Mouse (Mus musculus) regulatory T cell (primary cell): Measurements from ENCODE around the gene Ccdc24.

Experiments used
- in situ Hi-C: fragments of 300-600 bp; cut with MboI, MseI; formaldehyde crosslinking; loops from one replicate; pipeline ENCODE4 v1.15.1; 2025; ENCODE audit warnings: high pct_unique_total_duplicates

The Ccdc24 gene

GRCm38 (mm10) chr4:117891738-117892161 is 19.4 kb upstream of the Ccdc24 start, which contains the start of gene Dph2:
TSS of gene Dph2 (minus strand) at chr4:117892032.
- in situ Hi-C loops, result no loop called here

- in situ Hi-C loops, result no loop called here
Measured at GRCm38 (mm10) chr4:117890750-117891149, 18.4 kb upstream of the Ccdc24 start.

GRCm38 (mm10) chr4:117890031-117890430 is 17.7 kb upstream of the Ccdc24 start:
- in situ Hi-C loops, result no loop called here

- in situ Hi-C loops, result no loop called here
Measured at GRCm38 (mm10) chr4:117889471-117889870, 17.1 kb upstream of the Ccdc24 start.

GRCm38 (mm10) chr4:117887920-117888319 is 15.6 kb upstream of the Ccdc24 start:
- in situ Hi-C loops, result no loop called here

GRCm38 (mm10) chr4:117887133-117887532 is 14.8 kb upstream of the Ccdc24 start, which contains the start of gene Atp6v0b:
TSS of gene Atp6v0b (minus strand) at chr4:117887333.
- in situ Hi-C loops, result no loop called here

GRCm38 (mm10) chr4:117886644-117887043 is 14.3 kb upstream of the Ccdc24 start:
- in situ Hi-C loops, result no loop called here

GRCm38 (mm10) chr4:117885994-117886393 is 13.6 kb upstream of the Ccdc24 start:
- in situ Hi-C loops, result no loop called here

GRCm38 (mm10) chr4:117885093-117885492 is 12.7 kb upstream of the Ccdc24 start:
- in situ Hi-C loops, result no loop called here

GRCm38 (mm10) chr4:117884146-117884545 is 11.8 kb upstream of the Ccdc24 start:
- in situ Hi-C loops, result no loop called here

GRCm38 (mm10) chr4:117882701-117883691 is 10.6 kb upstream of the Ccdc24 start, which contains the start of gene B4galt2:
TSS of gene B4galt2 (minus strand) at chr4:117883487.
- in situ Hi-C loops, result no loop called here

GRCm38 (mm10) chr4:117878703-117879102 is 6.3 kb upstream of the Ccdc24 start:
- in situ Hi-C loops, result no loop called here

GRCm38 (mm10) chr4:117878301-117878700 is 5.9 kb upstream of the Ccdc24 start:
- in situ Hi-C loops, result no loop called here

GRCm38 (mm10) chr4:117873615-117874014 is 1.3 kb upstream of the Ccdc24 start:
- in situ Hi-C loops, result no loop called here

- in situ Hi-C loops, result no loop called here
Measured at GRCm38 (mm10) chr4:117871787-117872186, 570 bp downstream of the Ccdc24 start.

- in situ Hi-C loops, result no loop called here
Measured at GRCm38 (mm10) chr4:117870437-117870836, 1.9 kb downstream of the Ccdc24 start.

- in situ Hi-C loops, result no loop called here
Measured at GRCm38 (mm10) chr4:117869317-117869716, 3.0 kb downstream of the Ccdc24 start.

GRCm38 (mm10) chr4:117867823-117868222 is 4.5 kb downstream of the Ccdc24 start:
- in situ Hi-C loops, result no loop called here

- in situ Hi-C loops, result no loop called here
Measured at GRCm38 (mm10) chr4:117867000-117867399, 5.4 kb downstream of the Ccdc24 start.

GRCm38 (mm10) chr4:117866083-117866482 is 6.3 kb downstream of the Ccdc24 start:
- in situ Hi-C loops, result no loop called here

GRCm38 (mm10) chr4:117862823-117863222 is 9.5 kb downstream of the Ccdc24 start:
- in situ Hi-C loops, result loop anchor here (5.0 kb wide), 1 partner anchor 41 kb away; no protein-coding TSS in a partner anchor

- in situ Hi-C loops, result loop anchor here (5.0 kb wide), 1 partner anchor 38 kb away; no protein-coding TSS in a partner anchor
Measured at GRCm38 (mm10) chr4:117860570-117860969, 11.8 kb downstream of the Ccdc24 start.

- in situ Hi-C loops, result no loop called here
Measured at GRCm38 (mm10) chr4:117858794-117859193, 13.6 kb downstream of the Ccdc24 start.
